ENCODE assay signal across 15 mouse cellular contexts in genomic region chr12:107182091-107182655, GRCm38 (mm10).
"Had no signal": no experiment of that assay in that cellular context is flagged by ENCODE, and none has a peak within 500 bp of the region (broad histone marks: within the 10 kb centered on the region; RNA-seq: fewer than 3 reads in every experiment).

No protein-coding gene starts in this region.

- H3K9ac ChIP-seq: limb, embryonic 15.5 days; liver, embryonic 12.5 days; lung, embryonic 14.5 days; midbrain, embryonic 15.5 days; neural tube, embryonic 13.5 days had no signal

- H3K27me3 ChIP-seq: midbrain, embryonic 15.5 days; neural tube, embryonic 13.5 days had no signal

- ATAC-seq: liver, embryonic 12.5 days; midbrain, embryonic 15.5 days had no signal

- DNase-seq: kidney, adult 11 months; kidney, adult 9 months; kidney, postnatal 36 days; lung, postnatal 10 days; lung, postnatal 4 days; retina, postnatal 1 day; right cerebral cortex, postnatal 4 days; spleen, adult 18-20 months had no signal

- H3K4me1 ChIP-seq: liver, embryonic 12.5 days had no signal

- H3K4me2 ChIP-seq: limb, embryonic 15.5 days; liver, embryonic 12.5 days; lung, embryonic 14.5 days; midbrain, embryonic 15.5 days; neural tube, embryonic 13.5 days had no signal

- H3K36me3 ChIP-seq: limb, embryonic 15.5 days; liver, embryonic 12.5 days; midbrain, embryonic 10.5 days; midbrain, embryonic 15.5 days; neural tube, embryonic 13.5 days had no signal

- H3K4me3 ChIP-seq: limb, embryonic 15.5 days; liver, embryonic 12.5 days; midbrain, embryonic 10.5 days; midbrain, embryonic 15.5 days; neural tube, embryonic 13.5 days had no signal

- H3K27ac ChIP-seq: kidney, postnatal 0 days; limb, embryonic 15.5 days; liver, embryonic 12.5 days; midbrain, embryonic 10.5 days; midbrain, embryonic 15.5 days; neural tube, embryonic 13.5 days had no signal

- H3K9me3 ChIP-seq: limb, embryonic 15.5 days; liver, embryonic 12.5 days; midbrain, embryonic 10.5 days; midbrain, embryonic 15.5 days; neural tube, embryonic 13.5 days had no signal
